Mouse (Mus musculus) thymus, adult 2 months (tissue): ENCODE measurements around the gene Socs4. TPM values are rescaled to one million over a fixed set of nuclear protein-coding genes. Genes with fewer than 3 reads are reported as not detected.

Source experiments
- DNase-seq: peaks from one replicate; pipeline ENCODE4 v3.0.0; 2021
- H3K27ac ChIP-seq: fragments of 200-500 bp; 2 replicates; pipeline ENCODE4 v1.5.1; 2012; ENCODE audit warnings: low read length, control low read depth; ENCODE audit not compliant: control insufficient read depth, insufficient read depth
- H3K27me3 ChIP-seq: fragments of 200-500 bp; 2 replicates; pipeline ENCODE4 v1.6.1; 2012; ENCODE audit warnings: mild to moderate bottlenecking, low read length, moderate library complexity, mixed read lengths; ENCODE audit not compliant: control insufficient read depth, insufficient read depth
- H3K36me3 ChIP-seq: fragments of 200-500 bp; 2 replicates; pipeline ENCODE4 v1.6.1; 2012; ENCODE audit warnings: mild to moderate bottlenecking, low read length, moderate library complexity; ENCODE audit not compliant: control insufficient read depth, insufficient read depth
- H3K4me1 ChIP-seq: fragments of 200-500 bp; replicated peaks from 2 replicates; pipeline ENCODE4 v1.6.1; 2012; ENCODE audit warnings: low read length; ENCODE audit not compliant: control insufficient read depth, insufficient read depth
- H3K4me3 ChIP-seq: fragments of 200-500 bp; 2 replicates; pipeline ENCODE4 v1.5.1; 2012; ENCODE audit warnings: mild to moderate bottlenecking, low read length, control low read depth, moderate library complexity; ENCODE audit not compliant: control insufficient read depth, insufficient read depth
- CTCF ChIP-seq: fragments of 200-500 bp; IDR thresholded peaks from 2 replicates; pipeline ENCODE4 v1.5.1; 2012; ENCODE audit warnings: mild to moderate bottlenecking, control low read depth, low read length, moderate library complexity, borderline replicate concordance; ENCODE audit not compliant: control insufficient read depth, poor library complexity, insufficient read depth; ENCODE audit errors: extremely low read depth
- POLR2A ChIP-seq: fragments of 200-500 bp; IDR thresholded peaks from 2 replicates; pipeline ENCODE4 v1.6.1; 2012; ENCODE audit warnings: mild to moderate bottlenecking, low read length, control low read depth, moderate library complexity; ENCODE audit not compliant: control insufficient read depth, poor library complexity, insufficient read depth; ENCODE audit errors: extremely low read depth
- WGBS: fragments of 180-500 bp; shearing (Covaris S2); methylation state at CpG from one replicate; pipeline ENCODE4 v1.1.7; 2018; 5-methylcytosine and 5-hydroxymethylcytosine counted together
- polyA plus RNA-seq: library from polyadenylated mRNA; depleted of rRNA; stranded (reverse); fragments of >200 nt; gene quantifications from 2 replicates; pipeline ENCODE4 v1.2.3, GENCODE M21; 2012

Gene Socs4
- polyA plus RNA-seq, 1 experiment, result 7.4 TPM

- peaks cover 5% of the 10 kb centered on the region; the same call in 1 of the 2 replicates for H3K4me1 ChIP-seq
- H3K4me3 ChIP-seq, result no peak overlapping the region
- TF ChIP-seq CTCF (no peak), POLR2A (no peak)
- DNase-seq, result no peak
- H3K27ac ChIP-seq, result no peak overlapping the region
- WGBS, result 89% methylated on average over 4 of the region's 4 CpGs
- H3K27me3 ChIP-seq, result no peaks in the 10 kb centered on the region
- peaks cover 11% of the 10 kb centered on the region for H3K36me3 ChIP-seq
Observed at GRCm38 (mm10) chr14:47237286-47237685, 39.4 kb upstream of the Socs4 start.

GRCm38 (mm10) chr14:47240600-47240999 is 36.1 kb upstream of the Socs4 start:
- H3K27me3 ChIP-seq, result no peaks in the 10 kb centered on the region
- TF ChIP-seq POLR2A (no peak), CTCF (no peak)
- H3K4me3 ChIP-seq, result no peak overlapping the region
- peaks cover 30% of the 10 kb centered on the region for H3K36me3 ChIP-seq
- H3K27ac ChIP-seq, result no peak overlapping the region
- H3K4me1 ChIP-seq, result no peaks in the 10 kb centered on the region
- WGBS, result 96% methylated on average over 1 of the region's 1 CpGs
- DNase-seq, result no peak

GRCm38 (mm10) chr14:47241046-47241445 is 35.7 kb upstream of the Socs4 start:
- H3K4me1 ChIP-seq, result no peaks in the 10 kb centered on the region
- 96% methylated on average over 6 of the region's 6 CpGs for WGBS
- no peaks in the 10 kb centered on the region for H3K27me3 ChIP-seq
- H3K27ac ChIP-seq, result no peak overlapping the region
- H3K36me3 ChIP-seq, result peaks cover 30% of the 10 kb centered on the region
- H3K4me3 ChIP-seq, result no peak overlapping the region
- DNase-seq, result no peak
- no peak for TF ChIP-seq CTCF

GRCm38 (mm10) chr14:47242753-47243152 is 34.0 kb upstream of the Socs4 start:
- no peak for DNase-seq
- Histone ChIP-seq H3K4me3 (no peak overlapping the region), H3K4me1 (no peaks in the 10 kb centered on the region), H3K36me3 (peaks cover 47% of the 10 kb centered on the region), H3K27ac (no peak overlapping the region), H3K27me3 (no peaks in the 10 kb centered on the region)
- 86% methylated on average over 4 of the region's 4 CpGs for WGBS
- TF ChIP-seq CTCF (no peak), POLR2A (no peak)

- no peak for DNase-seq
- Histone ChIP-seq H3K4me3 (no peak overlapping the region), H3K27ac (no peak overlapping the region), H3K27me3 (no peaks in the 10 kb centered on the region), H3K36me3 (peaks cover 27% of the 10 kb centered on the region), H3K4me1 (no peaks in the 10 kb centered on the region)
- WGBS, result 92% methylated on average over 6 of the region's 6 CpGs
- TF ChIP-seq CTCF (no peak), POLR2A (no peak)
Observed at GRCm38 (mm10) chr14:47249839-47250238, 26.9 kb upstream of the Socs4 start.

- WGBS, result 97% methylated on average over 3 of the region's 3 CpGs
- Histone ChIP-seq H3K27me3 (no peaks in the 10 kb centered on the region), H3K4me3 (no peak overlapping the region), H3K27ac (no peak overlapping the region), H3K4me1 (no peaks in the 10 kb centered on the region), H3K36me3 (peaks cover 49% of the 10 kb centered on the region)
- TF ChIP-seq CTCF, result no peak
- no peak for DNase-seq
Observed at GRCm38 (mm10) chr14:47264866-47265265, 11.9 kb upstream of the Socs4 start.

- no peaks in the 10 kb centered on the region for H3K27me3 ChIP-seq
- no peaks in the 10 kb centered on the region for H3K4me1 ChIP-seq
- 97% methylated on average over 8 of the region's 8 CpGs for WGBS
- peaks cover 41% of the 10 kb centered on the region for H3K36me3 ChIP-seq
- no peak overlapping the region for H3K4me3 ChIP-seq
- no peak for TF ChIP-seq POLR2A
- DNase-seq, result no peak
- no peak overlapping the region for H3K27ac ChIP-seq
Observed at GRCm38 (mm10) chr14:47265829-47266228, 10.9 kb upstream of the Socs4 start.
